Mouse (Mus musculus) neural tube, embryonic 12.5 days (tissue): ENCODE results near the gene Rcn3. TPM values are rescaled to one million over a fixed set of nuclear protein-coding genes. Genes with fewer than 3 reads are reported as not detected.
A peak's percentile ranks its signal among the peaks of the same experiment; 100 is the strongest.

Experiments used
- ATAC-seq: fragments of 200-750 bp; cut with Nextera tagmentation; 2 replicates; pipeline ENCODE4 v1.8.0; 2017; ENCODE audit warnings: low read depth, mild to moderate bottlenecking, moderate TSS enrichment, moderate library complexity; ENCODE audit not compliant: low FRiP score
- H3K27ac ChIP-seq: fragments of 300-500 bp; sonication (generic); 2 replicates; pipeline ENCODE4 v1.5.1; 2016
- H3K27me3 ChIP-seq: fragments of 300-500 bp; sonication (generic); replicated peaks from 2 replicates; pipeline ENCODE4 v1.6.1; 2016; ENCODE audit warnings: mild to moderate bottlenecking
- H3K36me3 ChIP-seq: fragments of 300-500 bp; sonication (generic); 2 replicates; pipeline ENCODE4 v1.6.1; 2016; ENCODE audit warnings: mild to moderate bottlenecking
- H3K4me1 ChIP-seq: fragments of 300-500 bp; sonication (generic); 2 replicates; pipeline ENCODE4 v1.6.1; 2016
- H3K4me2 ChIP-seq: fragments of 300-500 bp; sonication (generic); replicated peaks from 2 replicates; pipeline ENCODE4 v1.6.1; 2016; ENCODE audit warnings: mild to moderate bottlenecking
- H3K4me3 ChIP-seq: fragments of 300-500 bp; sonication (generic); 2 replicates; pipeline ENCODE4 v1.5.1; 2016
- H3K9ac ChIP-seq: fragments of 300-500 bp; sonication (generic); 2 replicates; pipeline ENCODE4 v1.6.1; 2016; ENCODE audit warnings: mild to moderate bottlenecking
- H3K9me3 ChIP-seq: fragments of 300-500 bp; sonication (generic); 2 replicates; pipeline ENCODE4 v1.6.1; 2016; ENCODE audit warnings: mild to moderate bottlenecking
- WGBS: fragments of 180-500 bp; shearing (Covaris S2); methylation state at CpG from one replicate; pipeline ENCODE4 v1.1.7; 2016; 5-methylcytosine and 5-hydroxymethylcytosine counted together
- polyA plus RNA-seq: library from polyadenylated mRNA; unstranded; fragments of >200 nt; fragmentation: Nextera tagmentation; extraction: Ambion mirVana; gene quantifications from 2 replicates; pipeline ENCODE4 v1.2.1, GENCODE M21; 2016

Gene Rcn3
- polyA plus RNA-seq, 1 experiment from 2014 or later = 125 TPM

- ATAC-seq = no peak
These were observed 951 bp upstream of the Rcn3 start for GRCm38 (mm10) chr7:45092828-45093515.

GRCm38 (mm10) chr7:45091001-45091990, 725 bp downstream of the Rcn3 start:
- WGBS = 15% methylated on average over 35 of the region's 35 CpGs
- H3K27ac ChIP-seq = no peak overlapping the region

More at GRCm38 (mm10) chr7:45092828-45093515, 951 bp upstream of the Rcn3 start:
- Histone ChIP-seq H3K27me3 (no peaks in the 10 kb centered on the region; the same call in 1 of the 2 replicates), H3K27ac (no peak overlapping the region), H3K4me1 (peaks cover 12% of the 10 kb centered on the region; the same call in 1 of the 2 replicates), H3K4me3 (no peak overlapping the region), H3K9ac (no peak overlapping the region), H3K36me3 (peaks cover 5% of the 10 kb centered on the region), H3K4me2 (no peak overlapping the region; the same call in 1 of the 2 replicates), H3K9me3 (no peaks in the 10 kb centered on the region)
- 67% methylated on average over 12 of the region's 12 CpGs for WGBS

GRCm38 (mm10) chr7:45090251-45090977, 1.6 kb downstream of the Rcn3 start:
- H3K27me3 ChIP-seq = no peaks in the 10 kb centered on the region; the same call in 1 of the 2 replicates
- peaks cover 18% of the 10 kb centered on the region for H3K36me3 ChIP-seq
- no peak for ATAC-seq
- no peak overlapping the region for H3K9ac ChIP-seq
- peaks cover 12% of the 10 kb centered on the region; the same call in 1 of the 2 replicates for H3K4me1 ChIP-seq
- H3K4me2 ChIP-seq = peak overlapping the region; percentile 69; the same call in 1 of the 2 replicates
- no peaks in the 10 kb centered on the region for H3K9me3 ChIP-seq
- no peak overlapping the region for H3K27ac ChIP-seq
- 83% methylated on average over 13 of the region's 13 CpGs for WGBS
- no peak overlapping the region; the same call in 1 of the 2 replicates for H3K4me3 ChIP-seq

More at GRCm38 (mm10) chr7:45091001-45091990, 725 bp downstream of the Rcn3 start:
- Histone ChIP-seq H3K4me3 (peak overlapping the region; percentile 45), H3K9me3 (no peaks in the 10 kb centered on the region), H3K27me3 (no peaks in the 10 kb centered on the region; the same call in 1 of the 2 replicates), H3K36me3 (peaks cover 12% of the 10 kb centered on the region), H3K9ac (peak overlapping the region; percentile 56), H3K4me1 (peaks cover 12% of the 10 kb centered on the region; the same call in 1 of the 2 replicates), H3K4me2 (peak overlapping the region; percentile 69)
- ATAC-seq = peak; percentile 52; the same call in 1 of the 2 replicates

GRCm38 (mm10) chr7:45088597-45088996, 3.4 kb downstream of the Rcn3 start:
- Histone ChIP-seq H3K36me3 (peaks cover 24% of the 10 kb centered on the region), H3K9me3 (no peaks in the 10 kb centered on the region), H3K4me2 (no peak overlapping the region), H3K27me3 (no peaks in the 10 kb centered on the region; the same call in 1 of the 2 replicates), H3K4me3 (no peak overlapping the region), H3K9ac (no peak overlapping the region), H3K4me1 (peaks cover 12% of the 10 kb centered on the region; the same call in 1 of the 2 replicates), H3K27ac (no peak overlapping the region)
- no peak for ATAC-seq
- 87% methylated on average over 17 of the region's 17 CpGs for WGBS

- Histone ChIP-seq H3K4me3 (no peak overlapping the region), H3K27ac (no peak overlapping the region), H3K27me3 (no peaks in the 10 kb centered on the region), H3K9ac (no peak overlapping the region), H3K4me1 (0 out of 2 replicates have a peak, but pooled peaks cover 1% of the 10 kb centered on the region), H3K36me3 (peaks cover 34% of the 10 kb centered on the region), H3K9me3 (no peaks in the 10 kb centered on the region), H3K4me2 (no peak overlapping the region)
- no peak for ATAC-seq
- 80% methylated on average over 4 of the region's 4 CpGs for WGBS
These were observed 5.9 kb downstream of the Rcn3 start for GRCm38 (mm10) chr7:45086084-45086483.

GRCm38 (mm10) chr7:45083300-45083890, 8.6 kb downstream of the Rcn3 start:
- Histone ChIP-seq H3K9me3 (no peaks in the 10 kb centered on the region), H3K4me3 (no peak overlapping the region), H3K27me3 (no peaks in the 10 kb centered on the region), H3K9ac (no peak overlapping the region), H3K36me3 (peaks cover 31% of the 10 kb centered on the region), H3K4me1 (no peaks in the 10 kb centered on the region), H3K4me2 (no peak overlapping the region), H3K27ac (no peak overlapping the region)
- WGBS = 87% methylated on average over 22 of the region's 22 CpGs
- ATAC-seq = no peak

- H3K36me3 ChIP-seq = peaks cover 31% of the 10 kb centered on the region
- H3K4me2 ChIP-seq = 0 out of 2 replicates have a peak overlapping the region, but pooled peaks have one; percentile 2
- H3K27ac ChIP-seq = no peak overlapping the region
- ATAC-seq = no peak
- H3K27me3 ChIP-seq = no peaks in the 10 kb centered on the region
- 61% methylated on average over 25 of the region's 25 CpGs for WGBS
- H3K9ac ChIP-seq = no peak overlapping the region
- H3K9me3 ChIP-seq = no peaks in the 10 kb centered on the region
- H3K4me1 ChIP-seq = no peaks in the 10 kb centered on the region
- no peak overlapping the region for H3K4me3 ChIP-seq
These were observed 9.4 kb downstream of the Rcn3 start for GRCm38 (mm10) chr7:45082401-45083299.

GRCm38 (mm10) chr7:45081016-45081415, 11.0 kb downstream of the Rcn3 start:
- Histone ChIP-seq H3K4me2 (no peak overlapping the region), H3K36me3 (peaks cover 38% of the 10 kb centered on the region)
- 53% methylated on average over 5 of the region's 5 CpGs for WGBS

GRCm38 (mm10) chr7:45079856-45080255, 12.2 kb downstream of the Rcn3 start:
- Histone ChIP-seq H3K4me2 (no peak overlapping the region), H3K4me3 (no peak overlapping the region), H3K4me1 (no peaks in the 10 kb centered on the region), H3K36me3 (peaks cover 39% of the 10 kb centered on the region), H3K27me3 (no peaks in the 10 kb centered on the region), H3K9me3 (no peaks in the 10 kb centered on the region), H3K27ac (no peak overlapping the region), H3K9ac (no peak overlapping the region)
- 1% methylated on average over 10 of the region's 10 CpGs for WGBS
- ATAC-seq = 0 out of 2 replicates have a peak, but pooled peaks have one; percentile 19

More at GRCm38 (mm10) chr7:45081016-45081415, 11.0 kb downstream of the Rcn3 start:
- Histone ChIP-seq H3K27me3 (no peaks in the 10 kb centered on the region), H3K4me1 (no peaks in the 10 kb centered on the region), H3K9me3 (no peaks in the 10 kb centered on the region), H3K9ac (no peak overlapping the region), H3K4me3 (no peak overlapping the region), H3K27ac (no peak overlapping the region)
- no peak for ATAC-seq

GRCm38 (mm10) chr7:45078513-45078912, 13.5 kb downstream of the Rcn3 start:
- Histone ChIP-seq H3K27ac (no peak overlapping the region), H3K4me3 (no peak overlapping the region), H3K4me2 (no peak overlapping the region), H3K9ac (no peak overlapping the region), H3K4me1 (no peaks in the 10 kb centered on the region), H3K9me3 (no peaks in the 10 kb centered on the region), H3K27me3 (no peaks in the 10 kb centered on the region), H3K36me3 (peaks cover 43% of the 10 kb centered on the region)
- 40% methylated on average over 9 of the region's 9 CpGs for WGBS
- 0 out of 2 replicates have a peak, but pooled peaks have one; percentile 31 for ATAC-seq
